Mouse (Mus musculus) bone marrow, adult 2 months (tissue): ENCODE results near the gene Vmn2r2.

Source experiments
- CTCF ChIP-seq: fragments of 200-500 bp; IDR thresholded peaks from 2 replicates; pipeline ENCODE4 v1.5.1; 2011; ENCODE audit warnings: low read length, control low read depth; ENCODE audit not compliant: control insufficient read depth, insufficient read depth
- POLR2A ChIP-seq: fragments of 200-500 bp; IDR thresholded peaks from 2 replicates; pipeline ENCODE4 v1.6.1; 2011; ENCODE audit warnings: low read depth, mild to moderate bottlenecking, control low read depth, low read length, borderline replicate concordance; ENCODE audit not compliant: control insufficient read depth

- TF ChIP-seq POLR2A (no peak), CTCF (no peak)
Observed at GRCm38 (mm10) chr3:64113352-64114046, 28.2 kb downstream of the Vmn2r2 start.
